In genomic region chr12:15986351-15986750, GRCm38 (mm10) we compare ENCODE assay signal across 26 mouse cellular contexts.
"Had no signal": no experiment of that assay in that cellular context is flagged by ENCODE, and none has a peak within 500 bp of the region (broad histone marks: within the 10 kb centered on the region; RNA-seq: fewer than 3 reads in every experiment).

No protein-coding gene starts in this region.

- H3K4me1 ChIP-seq: kidney, embryonic 15.5 days; megakaryocyte, embryonic 14.5 days; neural tube, embryonic 12.5 days; neural tube, embryonic 15.5 days had no signal

- H3K27me3 ChIP-seq: kidney, embryonic 15.5 days; limb, embryonic 12.5 days; limb, embryonic 15.5 days; neural tube, embryonic 12.5 days; neural tube, embryonic 15.5 days had no signal

- H3K4me3 ChIP-seq: kidney, embryonic 15.5 days; left cerebral cortex, adult 2 months; limb, embryonic 12.5 days; limb, embryonic 15.5 days; megakaryocyte, embryonic 14.5 days; midbrain, embryonic 10.5 days; neural tube, embryonic 12.5 days; neural tube, embryonic 15.5 days had no signal

- H3K27ac ChIP-seq: kidney, embryonic 15.5 days; left cerebral cortex, adult 2 months; limb, embryonic 12.5 days; limb, embryonic 15.5 days; liver, embryonic 14.5 days; macrophage; midbrain, embryonic 10.5 days; neural tube, embryonic 12.5 days; neural tube, embryonic 15.5 days; stomach, postnatal 0 days had no signal

- H3K9me3 ChIP-seq: kidney, embryonic 15.5 days; limb, embryonic 12.5 days; limb, embryonic 15.5 days; megakaryocyte, embryonic 14.5 days; midbrain, embryonic 10.5 days; neural tube, embryonic 12.5 days; neural tube, embryonic 15.5 days had no signal

- DNase-seq: kidney, adult 8-10 months; kidney, postnatal 10 days; kidney, postnatal 36 days; layer of hippocampus, postnatal 36 days; left cerebral cortex, postnatal 4 days; liver, postnatal 0 days; lung, embryonic 14.5 days; midbrain, embryonic 14.5 days; right cerebral cortex, postnatal 14 days; right cerebral cortex, postnatal 4 days; thymus, adult 2 months; thymus, postnatal 14 days; thymus, postnatal 4 days had no signal

- H3K9ac ChIP-seq: kidney, embryonic 15.5 days; limb, embryonic 12.5 days; limb, embryonic 15.5 days; liver, embryonic 14.5 days; liver, postnatal 0 days; lung, embryonic 14.5 days; neural tube, embryonic 12.5 days; neural tube, embryonic 15.5 days had no signal

- H3K4me2 ChIP-seq: kidney, embryonic 15.5 days; limb, embryonic 12.5 days; limb, embryonic 15.5 days; liver, embryonic 11.5 days; lung, embryonic 14.5 days; neural tube, embryonic 12.5 days; neural tube, embryonic 15.5 days had no signal

- ATAC-seq: liver, postnatal 0 days; lung, postnatal 0 days had no signal

- H3K36me3 ChIP-seq: kidney, embryonic 15.5 days; limb, embryonic 12.5 days; limb, embryonic 15.5 days; midbrain, embryonic 10.5 days; neural tube, embryonic 12.5 days; neural tube, embryonic 15.5 days had no signal
